Mouse (Mus musculus) embryo, embryonic 11.5 days (tissue): ENCODE results near the gene Ccn6.
"Not testable (repeated sequence)": the region's sequence is repeated elsewhere in the genome, so short reads cannot be mapped to it uniquely, and the experiment has no call there.

Experiments
- DNase-seq: peaks from one replicate; pipeline ENCODE4 v3.0.0-alpha.2; 2012; ENCODE audit warnings: low read depth, low spot score

Gene Ccn6

GRCm38 (mm10) chr10:39163694-39164093, at the start of gene Ccn6:
Gene Ccn6 (minus strand): TSS chr10:39163794.
- no peak for DNase-seq

GRCm38 (mm10) chr10:39210031-39210430, 46.4 kb upstream of the Ccn6 start:
- DNase-seq, result no peak

DNA sequence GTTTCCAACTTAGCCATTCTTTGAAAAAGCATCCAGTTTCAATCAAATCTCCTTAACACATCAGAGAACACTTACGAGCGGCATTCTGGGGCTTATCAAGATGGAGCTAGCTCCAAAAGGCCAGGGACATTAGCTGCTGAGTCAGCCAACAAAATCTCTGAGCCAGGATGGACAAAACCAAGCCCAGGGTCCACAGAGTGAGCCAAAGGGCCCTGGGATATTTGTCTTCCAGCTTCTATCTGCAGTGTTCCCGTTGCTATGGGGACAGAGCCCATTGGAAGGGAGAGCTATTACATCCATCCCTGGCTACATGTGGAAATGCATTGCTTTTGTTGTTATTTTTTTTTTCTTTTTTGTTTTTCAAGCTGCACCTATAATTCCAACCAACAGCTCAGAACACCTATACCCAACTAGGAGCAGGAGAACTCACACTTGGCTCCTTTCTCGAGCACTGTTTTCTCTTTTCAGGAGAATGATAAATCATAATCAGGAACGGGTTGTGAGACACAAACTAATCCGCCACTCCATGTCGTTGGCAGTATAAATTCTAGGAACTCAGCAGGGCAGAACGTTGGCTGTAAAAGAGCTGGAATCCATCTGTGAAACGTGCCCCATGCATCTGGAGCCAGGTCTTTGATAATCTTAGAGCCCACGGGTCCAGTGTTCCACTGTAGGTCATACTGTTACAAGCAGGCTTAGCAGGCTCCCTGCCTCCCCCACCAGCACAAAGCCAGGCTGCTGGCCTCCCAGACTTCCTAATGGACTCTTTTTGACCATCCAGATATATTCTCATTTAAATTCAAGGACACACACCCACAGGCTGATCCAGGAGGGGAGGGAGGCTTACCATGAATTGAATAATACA, 45.8 kb upstream of the Ccn6 start:
- DNase-seq, result no peak

GRCm38 (mm10) chr10:39208712-39209111, 45.1 kb upstream of the Ccn6 start:
- DNase-seq, result no peak

- no peak for DNase-seq
Measured at GRCm38 (mm10) chr10:39207310-39207855, 43.8 kb upstream of the Ccn6 start.

GRCm38 (mm10) chr10:39202490-39202889, 38.9 kb upstream of the Ccn6 start:
- no peak for DNase-seq

- not testable (repeated sequence) for DNase-seq
Measured at GRCm38 (mm10) chr10:39198216-39198615, 34.6 kb upstream of the Ccn6 start.

DNA sequence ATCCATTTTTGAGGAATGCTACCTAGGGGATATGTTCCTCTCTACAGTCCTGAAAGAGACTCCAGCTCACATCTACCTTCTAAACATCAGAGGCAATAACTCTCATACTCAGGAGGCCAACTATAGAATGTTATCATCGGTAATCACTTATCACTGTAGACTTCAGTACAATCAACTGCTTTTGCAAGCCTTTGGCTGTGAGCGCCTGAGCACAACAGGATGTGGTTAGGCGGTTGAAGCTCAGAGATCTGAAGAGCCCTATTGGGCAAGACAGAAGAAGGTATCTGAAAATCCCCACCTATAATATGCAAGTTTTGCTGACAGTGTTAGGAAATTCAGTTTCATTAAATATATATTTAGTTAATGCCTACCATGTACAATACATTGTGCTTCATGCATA, 29.1 kb upstream of the Ccn6 start:
- no peak for DNase-seq

DNA sequence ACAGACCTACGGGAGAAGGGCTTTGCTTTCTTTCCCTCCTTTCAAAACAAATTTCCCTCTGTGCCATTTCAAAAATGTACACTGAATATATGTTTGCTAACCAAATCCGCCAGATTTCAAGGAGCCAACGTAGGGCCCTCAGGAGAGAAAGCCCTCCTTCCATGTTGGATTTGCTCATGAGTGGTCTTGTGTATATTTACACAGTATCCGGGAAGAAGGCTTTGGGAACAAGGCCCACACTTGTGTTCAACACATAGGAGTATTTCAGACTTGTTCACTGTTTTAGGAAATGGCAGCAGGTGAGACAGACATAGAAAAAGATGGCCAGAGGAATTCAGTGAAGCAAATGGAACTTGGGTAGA, 21.9 kb upstream of the Ccn6 start:
- no peak for DNase-seq

GRCm38 (mm10) chr10:39184864-39185544, 21.4 kb upstream of the Ccn6 start:
- no peak for DNase-seq

- no peak for DNase-seq
Measured at GRCm38 (mm10) chr10:39176981-39177380, 13.4 kb upstream of the Ccn6 start.

GRCm38 (mm10) chr10:39173077-39173476, 9.5 kb upstream of the Ccn6 start:
- no peak for DNase-seq

DNA sequence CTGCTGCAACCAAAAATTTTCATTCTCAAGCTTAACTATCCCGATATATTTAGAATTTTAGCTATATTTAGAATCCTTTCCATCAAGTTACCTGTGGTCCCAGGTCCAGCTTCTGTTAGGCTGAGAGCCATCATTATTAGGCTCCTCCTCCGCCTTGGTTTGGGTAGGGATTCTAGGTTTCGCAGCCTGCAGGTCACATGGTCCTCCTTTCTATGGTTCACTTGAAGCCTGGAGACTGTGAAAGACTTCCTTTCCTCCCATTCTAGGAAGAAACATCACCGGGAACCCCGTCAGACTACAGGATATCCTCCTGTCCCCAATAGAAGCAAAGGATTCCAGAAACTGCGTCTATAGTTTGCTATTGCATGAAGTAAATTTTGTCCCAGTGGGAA, 8.9 kb upstream of the Ccn6 start:
- no peak for DNase-seq

DNA sequence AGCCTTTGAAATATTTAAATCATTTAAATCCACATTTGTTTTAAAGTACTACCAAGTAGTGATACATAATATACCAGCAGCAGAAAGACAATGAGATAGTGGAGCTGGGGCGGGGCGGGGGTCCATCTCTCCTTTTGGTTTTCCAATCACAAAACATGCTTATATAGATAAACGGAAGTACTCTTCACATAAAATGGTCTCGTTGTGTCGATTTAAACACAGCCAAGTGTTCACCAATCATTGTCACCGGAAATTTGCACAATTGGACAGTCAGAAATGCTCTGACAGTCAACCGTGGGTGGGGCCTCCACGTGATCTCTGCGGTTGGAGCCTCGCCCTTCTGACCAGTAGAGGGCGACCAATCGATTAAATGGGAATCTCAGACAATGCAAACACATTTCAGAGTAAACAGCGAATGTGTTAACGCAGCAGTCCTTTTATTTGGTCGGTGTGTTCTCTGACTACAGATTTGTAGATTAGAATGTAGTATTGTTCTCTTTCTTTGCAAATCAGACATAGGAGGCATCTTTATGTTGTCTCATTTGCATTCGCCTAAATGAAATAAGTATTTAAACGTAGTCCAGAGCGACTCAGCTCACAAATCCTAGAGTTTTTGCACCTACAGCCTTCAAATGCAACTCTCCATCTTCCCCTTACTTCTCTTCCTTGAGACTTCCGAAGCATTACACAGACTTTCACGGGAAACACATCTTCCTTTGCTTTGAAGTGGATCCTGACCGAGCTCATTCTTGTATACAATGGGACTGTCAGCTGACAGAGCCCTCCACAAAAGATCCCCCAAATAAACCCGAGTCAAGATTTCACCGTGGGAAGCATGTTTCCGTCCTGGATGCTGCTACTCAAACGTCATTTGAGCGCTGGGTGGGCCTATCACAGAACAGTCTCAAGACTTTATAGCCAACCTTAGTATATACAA, 8.3 kb upstream of the Ccn6 start:
- DNase-seq, result peak; percentile 80

GRCm38 (mm10) chr10:39171134-39171533, 7.5 kb upstream of the Ccn6 start:
- peak; percentile 87 for DNase-seq

GRCm38 (mm10) chr10:39170706-39171105, 7.1 kb upstream of the Ccn6 start:
- no peak for DNase-seq

DNA sequence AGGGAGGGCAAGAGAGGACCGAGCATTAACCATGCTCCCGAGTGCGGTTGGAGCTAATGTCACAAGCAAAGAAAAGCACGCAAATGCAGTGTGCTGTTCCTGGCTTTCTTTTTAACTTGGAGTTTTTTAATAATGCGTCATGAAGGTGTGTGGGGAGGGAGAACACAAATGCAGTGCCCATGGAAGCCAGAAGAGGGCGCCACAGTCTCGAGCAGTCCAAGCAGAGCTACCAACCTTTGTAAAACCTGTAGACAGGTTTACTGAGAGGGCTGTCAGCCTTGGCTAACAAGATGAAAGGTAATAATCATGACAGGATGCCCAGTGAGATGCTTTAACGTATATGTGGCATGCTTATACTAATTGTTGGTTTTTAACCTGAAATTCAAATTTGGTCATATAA, 6.6 kb upstream of the Ccn6 start:
- DNase-seq, result peak; percentile 50

DNA sequence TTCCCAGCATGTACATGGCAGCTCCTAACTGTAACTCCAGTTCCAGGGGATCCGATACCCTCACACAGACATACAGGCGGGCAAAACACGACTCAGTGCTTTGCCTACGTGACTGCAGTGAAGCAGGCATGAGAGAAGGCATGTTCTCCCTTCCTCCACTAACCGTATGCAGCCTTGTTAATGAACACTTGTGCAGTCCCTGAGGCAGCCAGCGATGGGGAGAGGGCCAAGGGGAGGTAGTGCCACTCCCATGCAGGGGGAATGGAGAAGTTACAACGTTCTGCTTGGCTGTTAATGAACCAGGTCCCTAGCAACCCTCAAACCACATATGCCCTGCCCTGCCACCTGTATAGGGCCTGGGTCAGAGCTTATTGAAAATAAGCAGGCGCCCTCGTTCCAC, 6.0 kb upstream of the Ccn6 start:
- DNase-seq, result no peak

DNA sequence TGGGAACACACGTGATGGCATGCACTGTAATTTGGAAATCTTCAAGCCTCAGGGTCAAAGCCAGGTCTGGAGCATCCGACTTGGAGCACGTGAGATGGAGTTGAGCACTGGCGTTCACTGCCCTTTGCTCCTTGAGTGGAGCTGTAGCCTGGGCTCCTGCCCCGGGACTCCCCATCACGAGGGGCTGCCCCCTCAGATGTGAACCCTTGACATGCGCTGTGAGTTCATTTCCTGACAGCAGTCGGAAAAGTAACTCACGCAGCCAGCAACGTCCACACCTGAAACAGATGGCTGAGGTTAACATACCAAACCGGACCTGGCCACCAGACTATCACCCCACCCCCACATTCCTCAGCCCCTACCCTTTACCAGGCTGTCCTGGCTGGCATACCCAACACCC, 4.0 kb upstream of the Ccn6 start:
- no peak for DNase-seq

GRCm38 (mm10) chr10:39165632-39166115, 2.1 kb upstream of the Ccn6 start:
- no peak for DNase-seq

GRCm38 (mm10) chr10:39162666-39163484, 719 bp downstream of the Ccn6 start:
- DNase-seq, result no peak
